Mouse (Mus musculus) CH12.LX (cell line): ENCODE measurements at regions not wholly inside any gene's neighbourhood (a gene's known extent, or its start where the extent isn't known, plus 50 kb on each side); places are given as distances from the start of the nearest gene placed in this dataset.

Experiments
- CHD2 ChIP-seq: IDR thresholded peaks from 2 replicates; pipeline ENCODE4 v1.6.1; 2011; ENCODE audit warnings: low read length, improper control_type of control experiment
- CTCF ChIP-seq, 2 experiments: IDR thresholded peaks in 1 of 2; conservative IDR thresholded peaks in 1 of 2; 2 replicates each; pipeline ENCODE4 v1.5.1; 2011 to 2012; ENCODE audit warnings: low read depth in 2 of 2, low read length in 2 of 2, improper control_type of control experiment in 1 of 2, inconsistent platforms in 1 of 2, mild to moderate bottlenecking in 1 of 2, moderate library complexity in 1 of 2
- E2F4 ChIP-seq: IDR thresholded peaks from 2 replicates; pipeline ENCODE4 v1.6.1; 2011; ENCODE audit warnings: low read depth, low read length, improper control_type of control experiment; ENCODE audit not compliant: insufficient replicate concordance
- ELF1 ChIP-seq: IDR thresholded peaks from 2 replicates; pipeline ENCODE4 v1.6.1; 2014; ENCODE audit warnings: low read depth, mild to moderate bottlenecking, inconsistent platforms, low read length, improper control_type of control experiment
- ETS1 ChIP-seq: conservative IDR thresholded peaks from 2 replicates; pipeline ENCODE4 v1.6.1; 2012; ENCODE audit warnings: low read depth, mild to moderate bottlenecking, inconsistent platforms, low read length, improper control_type of control experiment, moderate library complexity
- MAFK ChIP-seq: IDR thresholded peaks from 2 replicates; pipeline ENCODE4 v1.6.1; 2011; ENCODE audit warnings: low read length, improper control_type of control experiment; ENCODE audit not compliant: insufficient replicate concordance
- POLR2AphosphoS2 ChIP-seq: IDR thresholded peaks from 2 replicates; pipeline ENCODE4 v1.6.1; 2011; ENCODE audit warnings: low read depth, low read length, improper control_type of control experiment
- USF1 ChIP-seq: IDR thresholded peaks from 2 replicates; pipeline ENCODE4 v1.6.1; 2014; ENCODE audit warnings: low read depth, mild to moderate bottlenecking, inconsistent platforms, low read length, improper control_type of control experiment
- ZMIZ1 ChIP-seq: IDR thresholded peaks from 2 replicates; pipeline ENCODE4 v1.6.1; 2012; ENCODE audit warnings: low read depth, mild to moderate bottlenecking, inconsistent platforms, low read length, improper control_type of control experiment

DNA sequence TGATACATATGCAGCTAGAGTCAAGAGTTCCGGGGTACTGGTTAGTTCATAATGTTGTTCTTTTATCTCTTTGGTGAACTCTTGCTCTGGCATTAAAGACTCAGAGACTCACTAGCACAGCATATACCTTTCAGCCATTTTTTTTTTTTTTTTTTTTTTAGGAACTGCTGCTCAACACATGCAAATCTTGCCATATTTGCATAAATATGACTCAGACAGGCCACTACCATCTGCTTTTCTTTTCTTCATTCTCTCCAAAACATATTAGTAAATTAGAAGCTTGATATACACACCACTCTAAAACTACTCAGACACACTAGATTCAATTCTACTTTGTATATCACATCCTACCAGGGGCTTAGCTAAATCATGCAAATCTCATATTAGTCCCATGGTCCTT, 464.3 kb downstream of the Plxdc2 start:
- TF ChIP-seq POLR2AphosphoS2 (no peak), CTCF (conservative IDR thresholded peaks at IDR 0.05 in 1 of 2, IDR thresholded peaks at IDR 0.05 in 1 of 2; ENCODE audit: low read depth in 2 of 2, low read length in 2 of 2) (no peak), MAFK (no peak), CHD2 (no peak), E2F4 (no peak), ZMIZ1 (no peak), ELF1 (no peak), ETS1 (no peak), USF1 (no peak)
